Mouse (Mus musculus): Measurements from ENCODE around the gene Trmt61a.

GRCm38 (mm10) chr12:111699542-111699941, 21.6 kb downstream of the Trmt61a start:
- no peak for TF ChIP-seq CTCF (IDR thresholded peaks at IDR 0.05; ENCODE audit: low read depth)
- no peak for TF ChIP-seq EP300 (optimal IDR thresholded peaks at IDR 0.05)

Measured in stomach, postnatal 0 days (tissue).